In the genomic region with DNA sequence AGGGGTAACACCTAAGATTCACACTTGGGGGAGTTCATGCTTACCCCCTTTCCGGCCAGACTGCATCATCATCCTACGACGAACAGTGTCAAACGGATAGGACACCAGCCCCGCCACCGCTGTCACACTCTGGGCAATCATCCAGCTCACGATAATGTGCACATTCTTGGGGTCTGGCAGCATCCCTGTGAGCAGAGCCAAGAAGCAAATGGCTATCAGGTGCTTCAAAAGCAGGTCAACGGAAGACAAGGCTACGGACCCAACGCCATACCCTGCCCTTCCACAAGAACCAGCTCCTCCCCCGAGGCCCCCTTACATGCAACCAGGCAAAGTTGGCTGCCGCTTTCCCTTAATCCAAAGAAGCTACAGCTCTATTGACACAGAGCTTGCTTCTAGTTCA, we compare ENCODE assay signal across 7 mouse cellular contexts. TPM values are rescaled to one million over a fixed set of nuclear protein-coding genes. Genes with fewer than 3 reads are reported as not detected.
DNase-seq lines count a peak whose midpoint lies in the region; ATAC-seq and TF ChIP-seq lines count a peak whose summit lies in the region.

No protein-coding gene starts in this region.

- intact Hi-C loops in left cerebral cortex, adult 2 months (cut with DNase I): no loop called here

- H3K9me3 ChIP-seq in embryonic facial prominence, embryonic 11.5 days (replicated peaks; ENCODE audit: control insufficient read depth, low read length): no peaks in the 10 kb centered on the region
- H3K9me3 ChIP-seq in heart, embryonic 12.5 days (replicated peaks): no peaks in the 10 kb centered on the region

- H3K9ac ChIP-seq in embryonic facial prominence, embryonic 11.5 days (replicated peaks; ENCODE audit: low read length): no peak overlapping the region
- peak overlapping the region; percentile 94 for H3K9ac ChIP-seq in heart, embryonic 12.5 days

- H3K27ac ChIP-seq in embryonic facial prominence, embryonic 11.5 days (replicated peaks; ENCODE audit: low read depth, low read length): no peak overlapping the region
- peak overlapping the region; percentile 99 for H3K27ac ChIP-seq in heart, embryonic 12.5 days (ENCODE audit: poor library complexity, severe bottlenecking)
- H3K27ac ChIP-seq in left cerebral cortex, adult 2 months: peak overlapping the region; percentile 99

- no peak for ATAC-seq in embryonic facial prominence, embryonic 11.5 days (replicated peaks; ENCODE audit: insufficient number of reproducible peaks, low FRiP score, low TSS enrichment, low read depth)
- ATAC-seq in heart, embryonic 12.5 days (ENCODE audit: insufficient number of reproducible peaks, low FRiP score): no peak

- H3K4me3 ChIP-seq in lung, adult 2 months (replicated peaks; ENCODE audit: extremely low read depth, low read depth, low read length): no peak overlapping the region
- H3K4me3 ChIP-seq in embryonic facial prominence, embryonic 11.5 days (ENCODE audit: low read depth, low read length): 0 out of 2 replicates have a peak overlapping the region, but pooled peaks have one; percentile 14
- peak overlapping the region; percentile 80 for H3K4me3 ChIP-seq in heart, embryonic 12.5 days
- H3K4me3 ChIP-seq in left cerebral cortex, adult 2 months: peak overlapping the region; percentile 61

- peak; percentile 62 for DNase-seq in lung, postnatal 10 days
- no peak for DNase-seq in lung, adult 2 months
- DNase-seq in embryonic facial prominence, embryonic 11.5 days (ENCODE audit: low spot score): no peak
- peak; percentile 52 to 56 for DNase-seq in left cerebral cortex, adult 2 months (ENCODE audit: extremely low spot score in 1 of 2, low spot score in 2 of 2)
- DNase-seq in right cerebral cortex, adult 2 months (ENCODE audit: low spot score in 2 of 2): peak; percentile 53 to 61
- DNase-seq in spleen, postnatal 14 days (ENCODE audit: low spot score in 2 of 2): no peak

- 60% methylated on average over 12 of the region's 12 CpGs for WGBS in lung, adult 2 months
- WGBS in embryonic facial prominence, embryonic 11.5 days: 87% methylated on average over 12 of the region's 12 CpGs
- 41% methylated on average over 12 of the region's 12 CpGs for WGBS in heart, embryonic 12.5 days

- TF ChIP-seq POLR2A in lung, adult 2 months (IDR thresholded peaks at IDR 0.05; ENCODE audit: borderline replicate concordance, extremely low read depth, low read depth, low read length): no peak

- peaks cover 9% of the 10 kb centered on the region for H3K4me1 ChIP-seq in lung, adult 2 months (ENCODE audit: control insufficient read depth, insufficient read depth, low read length)
- H3K4me1 ChIP-seq in embryonic facial prominence, embryonic 11.5 days (ENCODE audit: control insufficient read depth, insufficient read depth, low read length): 0 out of 2 replicates have a peak, but pooled peaks cover 2% of the 10 kb centered on the region
- H3K4me1 ChIP-seq in heart, embryonic 12.5 days (replicated peaks): peaks cover 51% of the 10 kb centered on the region

- no peak overlapping the region for H3K4me2 ChIP-seq in embryonic facial prominence, embryonic 11.5 days (ENCODE audit: low read depth, low read length)
- H3K4me2 ChIP-seq in heart, embryonic 12.5 days: peak overlapping the region; percentile 83

- no peak for TF ChIP-seq CTCF in lung, adult 2 months (IDR thresholded peaks at IDR 0.05; ENCODE audit: insufficient read depth, low read length)
- no peak for TF ChIP-seq CTCF in left cerebral cortex, adult 2 months (IDR thresholded peaks at IDR 0.05)

- no peaks in the 10 kb centered on the region for H3K27me3 ChIP-seq in embryonic facial prominence, embryonic 11.5 days (ENCODE audit: control insufficient read depth, insufficient read depth, low read length)
- H3K27me3 ChIP-seq in heart, embryonic 12.5 days (replicated peaks): no peaks in the 10 kb centered on the region

- H3K36me3 ChIP-seq in embryonic facial prominence, embryonic 11.5 days (replicated peaks; ENCODE audit: control insufficient read depth, insufficient read depth, low read depth, low read length): peaks cover 5% of the 10 kb centered on the region; the same call in 1 of the 2 replicates
- H3K36me3 ChIP-seq in heart, embryonic 12.5 days: peaks cover 58% of the 10 kb centered on the region

RNA-seq across cellular contexts. Expression of a gene that starts 2.7 kb away (rescaled TPM):
- polyA plus RNA-seq in lung, adult 2 months (2012; rRNA removed): 293 and 360 TPM in 2 replicates
- polyA plus RNA-seq in embryonic facial prominence, embryonic 11.5 days (2014; fragmentation: Nextera tagmentation; extraction: Ambion mirVana): 508 and 538 TPM in 2 replicates
- 1,672 and 1,682 TPM in 2 replicates for polyA plus RNA-seq in heart, embryonic 12.5 days (2016; fragmentation: Nextera tagmentation; extraction: Ambion mirVana)
- 100 to 1,000 TPM; 535 to 559 TPM for total RNA-seq in left cerebral cortex, adult 2 months (2021)

RNA-seq across cellular contexts. Expression of a gene that starts 56.4 kb away (rescaled TPM):
- 17.5 and 23.7 TPM in 2 replicates for polyA plus RNA-seq in lung, adult 2 months (2012; rRNA removed)
- polyA plus RNA-seq in embryonic facial prominence, embryonic 11.5 days (2014; fragmentation: Nextera tagmentation; extraction: Ambion mirVana): 6.5 and 7.4 TPM in 2 replicates
- 5.8 and 6.3 TPM in 2 replicates for polyA plus RNA-seq in heart, embryonic 12.5 days (2016; fragmentation: Nextera tagmentation; extraction: Ambion mirVana)
- 10 to 100 TPM; 45.7 to 48.0 TPM for total RNA-seq in left cerebral cortex, adult 2 months (2021)

RNA-seq across cellular contexts. Expression of a gene that starts 56.8 kb away (rescaled TPM):
- 3.9 and 6.7 TPM in 2 replicates for polyA plus RNA-seq in lung, adult 2 months (2012; rRNA removed)
- polyA plus RNA-seq in embryonic facial prominence, embryonic 11.5 days (2014; fragmentation: Nextera tagmentation; extraction: Ambion mirVana): 25.5 and 32.9 TPM in 2 replicates
- 21.4 and 22.6 TPM in 2 replicates for polyA plus RNA-seq in heart, embryonic 12.5 days (2016; fragmentation: Nextera tagmentation; extraction: Ambion mirVana)
- 10 to 100 TPM; 21.6 to 22.4 TPM for total RNA-seq in left cerebral cortex, adult 2 months (2021)

Comparison
In these comparisons a context has a peak if more than half of its experiments do, and no peak if none do; other contexts are left out.
1. DNase-seq: peak in lung, postnatal 10 days (single experiment), left cerebral cortex, adult 2 months (2 of 2) and right cerebral cortex, adult 2 months (2 of 2); none in lung, adult 2 months (single experiment), embryonic facial prominence, embryonic 11.5 days (single experiment) and spleen, postnatal 14 days (0 of 2).